Mouse (Mus musculus) kidney, adult 18-20 months (tissue): ENCODE measurements at regions not wholly inside any gene's neighbourhood (a gene's known extent, or its start where the extent isn't known, plus 50 kb on each side); places are given as distances from the start of the nearest gene placed in this dataset.

Experiments
- DNase-seq: peaks from one replicate; pipeline ENCODE4 v3.0.0; 2021

- no peak for DNase-seq
Measured at GRCm38 (mm10) chr6:94413987-94414360, 86.2 kb upstream of the Slc25a26 start.

DNA sequence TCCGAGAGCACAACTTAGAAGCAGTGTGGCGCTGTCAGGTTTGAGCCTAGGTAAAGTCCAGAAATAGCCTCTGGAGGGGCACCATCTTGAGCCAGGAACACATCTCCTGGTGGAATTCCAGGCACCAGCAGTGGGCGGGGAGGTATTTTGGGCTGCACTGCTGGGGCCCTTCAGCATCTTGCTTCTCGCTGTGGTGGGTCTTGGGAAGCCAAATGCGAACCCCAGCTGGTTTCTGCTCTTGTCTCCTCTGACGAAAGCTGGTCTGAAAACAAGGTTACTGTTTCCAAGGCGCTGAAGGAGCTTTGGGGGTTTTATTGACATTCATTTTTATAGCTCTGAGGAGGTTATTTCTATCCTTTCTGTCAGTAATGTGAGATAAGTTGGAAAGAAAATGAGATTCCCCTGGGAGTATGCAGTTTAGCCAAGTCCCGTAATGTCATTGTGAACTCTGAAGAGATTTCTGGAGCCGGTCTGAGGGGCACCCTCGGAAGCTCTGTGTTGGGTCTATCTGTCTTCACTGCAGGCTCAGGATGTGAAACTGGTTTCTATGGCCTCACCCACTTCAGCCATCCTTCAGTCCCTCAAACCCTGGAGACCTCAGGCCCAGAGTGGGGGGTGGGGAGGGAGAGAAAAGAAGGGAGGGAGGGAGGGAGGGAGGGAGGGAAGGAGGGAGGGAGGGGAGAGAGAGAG is 86.7 kb upstream of the Slc25a26 start:
- DNase-seq, result no peak

DNA sequence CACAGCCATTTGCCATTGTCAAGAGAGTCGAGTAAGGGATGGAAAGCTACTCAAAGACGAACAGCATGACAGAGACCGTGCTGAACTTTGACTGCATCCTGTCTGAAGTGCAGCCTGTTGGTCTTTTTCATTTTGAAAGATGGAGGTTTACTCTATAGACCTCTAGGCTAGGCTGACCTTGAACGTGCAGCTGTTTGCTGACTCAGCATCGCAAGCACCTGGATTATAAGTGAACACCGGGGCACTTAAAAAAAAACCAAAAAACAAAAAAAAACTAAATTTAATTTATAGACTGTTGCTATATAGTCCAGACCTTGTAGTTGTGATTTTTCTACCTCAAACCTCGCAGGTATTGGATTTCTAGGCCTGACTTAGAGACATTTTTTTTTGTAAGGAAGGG is 87.8 kb upstream of the Slc25a26 start:
- no peak for DNase-seq

- no peak for DNase-seq
Measured at GRCm38 (mm10) chr6:94410480-94410879, 89.7 kb upstream of the Slc25a26 start.

DNA sequence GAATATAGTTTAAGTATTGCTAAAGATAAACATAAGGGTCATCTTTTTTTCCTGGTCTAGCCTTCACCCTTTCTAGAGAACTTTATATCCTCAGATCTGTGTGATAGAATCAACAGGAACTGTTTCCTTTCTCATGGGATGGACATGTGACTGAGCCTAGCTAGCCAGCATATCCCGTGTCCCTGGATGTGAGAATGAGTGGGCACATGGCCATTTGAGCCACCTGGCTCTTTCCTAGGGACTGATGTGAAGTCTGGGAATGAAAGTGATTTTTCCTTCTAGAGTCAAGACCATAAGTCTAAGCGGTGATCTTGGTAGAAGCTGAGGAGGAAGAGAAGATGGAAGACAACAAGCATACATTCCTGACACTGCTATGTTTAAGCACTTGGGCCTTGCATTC is 91.1 kb upstream of the Slc25a26 start:
- no peak for DNase-seq

- no peak for DNase-seq
Measured at GRCm38 (mm10) chr6:94407751-94408150, 92.4 kb upstream of the Slc25a26 start.

- DNase-seq, result no peak
Measured at GRCm38 (mm10) chr6:94405371-94406076, 94.6 kb upstream of the Slc25a26 start.

DNA sequence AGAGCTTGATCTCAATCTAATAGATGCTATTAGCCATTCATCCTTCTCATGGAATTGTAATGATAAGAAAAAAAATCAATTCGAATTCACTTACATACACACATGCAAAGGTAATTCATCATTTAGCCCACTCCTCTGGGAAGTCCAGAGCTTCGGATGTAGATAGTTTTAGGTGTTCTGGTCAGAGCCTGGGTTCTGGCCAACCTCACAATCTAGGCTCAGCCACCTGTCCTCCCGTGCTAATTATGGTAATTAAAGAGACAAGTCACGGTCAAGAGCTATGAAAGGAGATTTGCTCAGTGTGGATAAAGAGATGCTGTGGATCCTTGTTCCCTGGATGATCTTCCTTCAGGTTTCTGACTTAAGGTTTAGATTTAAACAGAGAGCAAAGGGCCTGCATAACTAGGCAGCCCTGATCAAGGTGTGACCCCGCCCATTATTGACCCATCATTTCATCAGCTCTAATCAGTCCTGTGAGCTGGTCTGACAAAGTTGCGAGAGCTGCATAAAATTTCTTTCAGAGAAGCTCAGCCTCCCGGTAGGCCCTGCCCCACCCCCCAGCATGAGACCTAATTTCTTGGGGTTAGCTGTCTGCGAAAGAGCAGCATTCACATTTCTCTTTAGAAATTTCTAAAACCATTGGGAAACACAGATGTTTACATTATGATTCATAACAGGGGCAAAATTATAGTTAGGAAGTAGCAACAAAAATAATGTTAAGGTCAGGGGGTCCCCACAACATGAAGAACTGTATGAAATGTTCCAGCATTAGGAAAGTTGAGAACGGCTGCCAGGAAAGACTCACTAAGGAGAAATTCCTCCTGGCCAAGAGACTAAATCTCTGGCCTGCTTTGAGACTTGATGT is 98.3 kb upstream of the Slc25a26 start:
- no peak for DNase-seq

DNA sequence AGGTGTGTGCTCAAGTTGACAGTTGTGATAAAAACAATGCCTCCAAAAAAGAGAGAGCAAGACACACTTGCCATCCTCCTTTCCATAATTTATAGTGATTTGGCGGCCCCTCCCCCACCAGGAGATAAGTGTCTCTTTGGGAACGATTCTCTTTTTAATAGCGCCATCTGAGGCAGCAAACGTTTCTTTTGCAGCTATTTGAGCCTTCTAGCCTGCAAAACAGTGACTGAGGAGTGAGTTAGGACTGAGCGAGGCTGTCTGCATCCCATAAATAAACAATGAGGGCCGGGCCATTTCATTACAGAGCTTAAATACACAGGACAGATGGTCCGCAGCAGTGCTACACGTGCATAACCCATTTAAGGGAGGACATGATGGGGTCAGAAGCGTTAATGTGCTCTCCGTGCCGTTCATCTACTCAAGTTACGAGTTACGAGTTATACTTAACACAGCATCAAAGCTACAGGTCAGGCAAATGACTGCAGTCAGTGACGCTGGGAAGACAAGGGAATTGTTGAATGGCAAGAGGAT is 99.0 kb upstream of the Slc25a26 start:
- no peak for DNase-seq

DNA sequence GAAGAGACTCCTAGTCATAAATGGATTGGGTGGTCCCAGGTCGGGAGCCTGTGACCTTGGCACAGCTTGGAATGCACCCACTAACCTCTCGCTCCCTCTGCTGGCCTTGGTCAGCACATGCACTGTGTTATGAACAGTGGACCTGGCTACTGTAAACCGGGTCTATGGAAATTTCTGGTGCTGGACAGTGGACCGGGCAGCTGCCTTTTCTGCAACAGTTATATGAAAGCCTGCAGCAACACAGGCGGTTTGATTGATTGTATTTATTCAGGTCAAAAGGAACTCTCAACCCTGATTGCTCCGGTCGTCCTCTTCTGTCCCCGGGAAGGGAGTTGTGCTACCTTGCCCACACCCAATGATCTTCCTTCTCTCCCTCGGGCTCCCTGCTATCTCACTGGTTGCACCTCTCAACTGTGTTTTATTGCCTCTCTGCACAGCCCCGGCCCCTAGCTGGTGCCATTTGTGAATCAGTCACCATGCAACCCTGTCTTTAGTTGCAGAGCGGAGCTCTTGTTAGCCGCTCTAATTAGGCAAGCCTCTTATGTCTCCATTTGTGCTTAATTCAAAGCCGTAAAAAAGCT is 99.6 kb upstream of the Slc25a26 start:
- DNase-seq, result peak; percentile 56

DNA sequence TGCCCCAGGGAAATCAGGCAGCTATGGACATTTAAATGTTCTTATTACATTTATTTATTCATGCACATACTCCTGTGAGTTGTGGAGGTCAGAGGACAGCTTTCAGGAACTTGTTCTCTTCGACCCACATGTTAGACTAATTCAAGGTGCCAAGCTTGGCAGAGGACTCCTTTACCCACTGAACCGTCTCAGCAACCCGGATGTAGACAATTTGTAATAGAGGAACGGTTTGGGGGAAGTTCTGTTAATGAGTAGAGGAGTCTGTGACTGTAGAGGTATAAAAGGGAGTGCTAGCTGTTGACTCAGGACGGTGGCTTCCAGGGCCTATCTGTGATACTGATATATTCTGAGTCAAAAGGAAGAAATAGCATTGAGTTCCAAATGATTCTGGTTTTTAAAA is 107.4 kb upstream of the Magi1 start:
- peak; percentile 78 for DNase-seq

DNA sequence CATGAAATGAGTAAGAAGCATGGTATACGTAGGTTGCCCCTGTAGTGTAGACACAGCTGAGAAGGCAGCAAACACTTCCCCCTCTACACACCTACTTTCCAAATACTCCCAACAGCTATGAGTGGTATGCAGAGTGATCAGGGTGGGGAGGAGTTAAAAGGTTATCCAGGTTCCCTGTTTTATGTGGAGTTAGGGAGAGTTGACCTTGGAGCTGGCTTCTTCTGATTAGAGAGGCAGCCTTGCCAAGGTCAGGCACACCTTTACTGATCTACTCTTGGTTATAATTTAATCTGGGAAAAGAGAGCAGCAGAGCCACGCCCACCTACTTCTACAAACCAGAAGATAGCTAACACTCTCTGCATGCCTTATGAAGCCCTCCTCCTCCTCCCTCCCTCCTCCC is 106.7 kb upstream of the Magi1 start:
- peak; percentile 74 for DNase-seq

GRCm38 (mm10) chr6:94389716-94390115 is 106.0 kb upstream of the Magi1 start:
- DNase-seq, result peak; percentile 50

DNA sequence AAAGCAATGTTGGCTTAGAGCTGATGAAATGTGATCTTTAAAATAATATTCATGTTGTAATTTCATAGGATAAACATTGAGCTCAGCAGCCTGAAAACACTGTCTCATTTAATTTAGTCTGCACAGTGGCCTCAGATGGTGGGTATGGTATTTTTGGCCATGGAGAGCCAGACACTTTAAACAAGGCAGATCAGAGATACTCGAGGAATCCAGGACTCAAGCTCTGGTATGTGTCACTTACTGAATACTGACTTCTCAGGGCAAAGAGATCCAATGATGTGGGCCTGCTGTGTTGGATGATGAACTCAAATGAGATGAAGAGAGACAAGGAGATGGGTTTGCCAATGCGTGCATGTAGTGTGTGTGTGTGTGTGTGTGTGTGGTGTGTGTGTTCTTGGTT is 103.9 kb upstream of the Magi1 start:
- DNase-seq, result no peak

GRCm38 (mm10) chr6:94385531-94385930 is 101.8 kb upstream of the Magi1 start:
- peak; percentile 36 for DNase-seq

DNA sequence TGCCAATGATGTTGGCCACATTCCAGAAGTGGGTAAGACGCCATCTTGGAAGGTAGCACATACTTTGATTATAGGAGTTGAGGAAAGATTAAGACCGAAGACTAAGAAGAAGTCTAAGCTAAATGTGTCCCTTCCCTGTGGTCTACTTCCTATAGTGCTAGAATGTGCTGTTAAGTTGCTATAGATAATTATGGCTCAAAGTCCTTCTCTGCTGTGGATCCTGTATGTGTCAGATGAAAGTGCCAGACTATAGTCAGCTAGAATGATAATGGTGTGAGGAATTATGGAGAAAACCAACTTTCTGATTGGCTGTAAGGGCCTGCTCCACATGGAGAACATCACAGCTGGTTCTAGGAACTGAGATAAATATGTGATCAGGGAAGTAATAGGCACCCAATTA is 86.3 kb upstream of the Magi1 start:
- no peak for DNase-seq

GRCm38 (mm10) chr6:94363951-94364350 is 80.2 kb upstream of the Magi1 start:
- peak; percentile 6 for DNase-seq

DNA sequence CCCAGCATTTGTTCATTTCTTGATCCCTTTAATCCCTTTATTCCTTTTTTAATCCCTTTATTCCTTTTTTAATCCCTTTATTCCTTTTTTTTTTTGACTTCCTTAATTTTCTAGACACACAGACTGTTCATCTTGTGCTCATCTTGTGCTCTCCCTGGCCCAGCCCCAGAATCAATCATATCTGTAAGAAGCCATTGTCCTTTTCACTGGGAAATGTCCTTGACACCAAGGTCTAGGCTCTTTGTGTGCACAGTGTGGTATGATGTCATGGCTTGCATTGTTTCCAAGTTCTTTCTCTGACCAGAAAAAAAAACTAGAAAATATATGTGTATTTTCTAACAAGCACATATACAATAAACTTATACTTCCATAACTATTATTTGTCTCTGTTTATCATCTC is 78.9 kb upstream of the Magi1 start:
- DNase-seq, result no peak

DNA sequence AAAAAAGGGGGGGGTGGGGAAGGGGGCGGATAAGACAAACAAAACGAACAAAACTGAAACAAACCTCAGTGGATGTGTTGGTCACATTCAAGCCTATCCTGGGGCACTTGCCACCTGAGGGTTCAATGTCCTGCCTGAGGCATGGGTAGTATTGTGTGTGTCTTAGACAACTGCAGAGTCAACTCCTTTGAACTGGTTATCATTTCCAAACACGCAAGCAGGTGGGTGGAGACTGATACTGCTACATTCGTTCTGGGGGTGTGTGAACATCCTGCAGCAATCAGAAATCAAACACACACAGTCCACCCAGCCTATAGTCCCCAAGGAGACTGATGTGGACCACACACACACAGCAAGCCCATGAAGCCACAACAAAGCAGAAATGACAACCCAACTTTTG is 73.9 kb upstream of the Magi1 start:
- DNase-seq, result no peak

DNA sequence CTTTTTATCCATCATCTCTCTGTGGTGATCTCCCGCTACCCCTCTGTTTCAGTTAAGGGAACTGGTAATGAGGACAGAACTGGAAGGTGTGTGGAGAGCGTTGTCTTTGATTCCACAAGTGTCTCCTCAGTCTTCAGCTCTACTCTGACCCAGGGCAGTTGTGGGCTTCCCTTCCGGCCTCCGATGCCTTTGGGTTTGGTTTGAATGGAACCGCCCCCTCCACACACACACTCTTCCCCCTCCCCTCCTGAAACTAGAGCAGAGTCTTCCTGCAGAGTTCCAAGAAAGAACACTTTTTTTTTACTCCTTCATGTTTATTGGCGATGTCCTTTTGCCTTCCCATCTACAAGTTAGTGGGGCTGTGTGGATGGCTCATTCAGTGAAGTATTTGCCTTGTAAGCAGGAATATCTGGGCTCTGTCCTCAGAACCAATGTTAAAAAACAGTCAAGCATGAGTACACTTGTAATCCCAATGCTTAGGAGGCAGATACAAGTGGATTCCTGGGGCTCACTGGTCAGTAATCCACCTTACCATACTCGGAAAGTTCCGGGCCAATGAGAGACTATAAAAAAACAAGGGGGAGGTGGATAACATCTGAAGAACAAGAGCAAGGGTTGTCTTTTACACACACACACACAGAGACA is 70.9 kb upstream of the Magi1 start:
- DNase-seq, result no peak

DNA sequence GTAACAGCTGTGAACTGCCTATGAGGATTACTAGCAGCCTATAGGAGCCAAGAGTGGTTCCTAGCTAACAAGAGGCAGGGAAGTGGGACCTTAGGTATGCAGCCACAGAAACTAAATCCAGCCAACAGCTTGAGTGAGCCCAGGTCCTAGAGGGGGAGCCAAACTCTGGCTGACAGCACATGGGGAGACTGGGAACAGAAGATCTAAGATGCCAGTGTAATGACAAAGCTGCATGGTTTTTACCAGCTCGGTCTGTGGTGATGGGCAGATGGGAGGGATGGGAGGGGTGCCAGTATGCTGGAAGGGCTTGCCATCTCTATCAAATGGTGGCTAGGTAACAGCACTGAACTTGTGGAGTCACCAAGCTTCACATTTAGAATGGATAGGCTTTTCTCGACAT is 60.6 kb upstream of the Magi1 start:
- DNase-seq, result no peak

GRCm38 (mm10) chr6:94340546-94340945 is 56.8 kb upstream of the Magi1 start:
- no peak for DNase-seq

GRCm38 (mm10) chr6:94336168-94336567 is 52.5 kb upstream of the Magi1 start:
- DNase-seq, result no peak
